Mouse (Mus musculus) testis, adult 2 months (tissue): Measurements from ENCODE around the gene AK157302.

Experiments
- CTCF ChIP-seq: fragments of 200-500 bp; IDR thresholded peaks from 2 replicates; pipeline ENCODE4 v1.5.1; 2012; ENCODE audit warnings: low read depth, mild to moderate bottlenecking, inconsistent platforms, low read length, moderate library complexity; ENCODE audit not compliant: control insufficient read depth, insufficient read depth, insufficient replicate concordance
- POLR2A ChIP-seq: fragments of 200-500 bp; IDR thresholded peaks from 2 replicates; pipeline ENCODE4 v1.6.1; 2012; ENCODE audit warnings: low read depth, mild to moderate bottlenecking, inconsistent platforms, low read length, moderate library complexity; ENCODE audit not compliant: control insufficient read depth

GRCm38 (mm10) chr13:21472427-21472826 is 22.6 kb upstream of the AK157302 start:
- TF ChIP-seq POLR2A = no peak
- TF ChIP-seq CTCF = no peak
